Mouse (Mus musculus) liver, embryonic 16.5 days (tissue): ENCODE measurements at regions not wholly inside any gene's neighbourhood (a gene's known extent, or its start where the extent isn't known, plus 50 kb on each side); places are given as distances from the start of the nearest gene placed in this dataset.
A peak's percentile ranks its signal among the peaks of the same experiment; 100 is the strongest.

ENCODE experiments used
- ATAC-seq: fragments of 200-750 bp; cut with Nextera tagmentation; 2 replicates; pipeline ENCODE4 v1.8.0; 2017; ENCODE audit warnings: low read depth, mild to moderate bottlenecking, moderate number of reproducible peaks, moderate library complexity
- H3K27ac ChIP-seq: fragments of 300-500 bp; sonication (generic); 2 replicates; pipeline ENCODE4 v1.5.1; 2014; ENCODE audit warnings: mild to moderate bottlenecking, low read length
- H3K27me3 ChIP-seq: fragments of 300-500 bp; sonication (generic); 2 replicates; pipeline ENCODE4 v1.6.1; 2014; ENCODE audit warnings: low read depth, low read length, mixed read lengths; ENCODE audit not compliant: control insufficient read depth, insufficient read depth
- H3K36me3 ChIP-seq: fragments of 300-500 bp; sonication (generic); 2 replicates; pipeline ENCODE4 v1.6.1; 2014; ENCODE audit warnings: mild to moderate bottlenecking; ENCODE audit not compliant: control insufficient read depth, insufficient read depth
- H3K4me1 ChIP-seq: fragments of 300-500 bp; sonication (generic); 2 replicates; pipeline ENCODE4 v1.6.1; 2014; ENCODE audit warnings: low read depth, low read length, mixed read lengths; ENCODE audit not compliant: control insufficient read depth
- H3K4me2 ChIP-seq: fragments of 300-500 bp; sonication (generic); 2 replicates; pipeline ENCODE4 v1.6.1; 2014; ENCODE audit warnings: low read depth, low read length, mixed read lengths
- H3K4me3 ChIP-seq: fragments of 300-500 bp; sonication (generic); 2 replicates; pipeline ENCODE4 v1.5.1; 2014; ENCODE audit warnings: low read depth, mild to moderate bottlenecking, low read length
- H3K9ac ChIP-seq: fragments of 300-500 bp; sonication (generic); 2 replicates; pipeline ENCODE4 v1.6.1; 2014; ENCODE audit warnings: low read depth, low read length
- H3K9me3 ChIP-seq: fragments of 300-500 bp; sonication (generic); replicated peaks from 2 replicates; pipeline ENCODE4 v1.6.1; 2016; ENCODE audit warnings: low read length; ENCODE audit not compliant: control insufficient read depth
- WGBS: fragments of 180-500 bp; shearing (Covaris S2); extraction: QIAGEN DNeasy Blood & Tissue Kit; methylation state at CpG from one replicate; pipeline ENCODE4 v1.1.7; 2014; ENCODE audit not compliant: insufficient replicate concordance; 5-methylcytosine and 5-hydroxymethylcytosine counted together

DNA sequence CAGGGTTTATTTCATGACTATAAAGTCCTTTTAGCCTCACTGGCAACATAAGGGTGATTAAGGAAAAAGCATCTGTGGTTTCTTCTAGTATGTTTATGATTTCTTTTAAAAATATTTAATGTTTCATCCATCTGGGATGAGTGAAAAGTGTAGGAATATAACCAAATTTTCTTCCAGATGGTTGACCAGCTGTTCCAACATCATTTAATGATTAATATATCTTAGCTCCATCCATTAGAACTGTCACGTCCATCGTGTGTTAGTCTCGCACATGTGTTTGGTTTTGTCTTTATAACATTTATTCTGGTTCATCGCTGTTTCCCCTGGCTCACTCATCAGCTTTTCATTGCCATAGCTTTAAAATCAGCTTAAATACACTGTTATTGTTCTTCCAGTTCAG is 200.6 kb downstream of the Ktn1 start:
- Histone ChIP-seq H3K9ac (no peak overlapping the region), H3K27me3 (no peaks in the 10 kb centered on the region), H3K4me2 (no peak overlapping the region), H3K9me3 (no peaks in the 10 kb centered on the region), H3K36me3 (no peaks in the 10 kb centered on the region), H3K4me1 (no peaks in the 10 kb centered on the region), H3K27ac (no peak overlapping the region), H3K4me3 (no peak overlapping the region)
- WGBS: 71% methylated on average over 4 of the region's 4 CpGs
- ATAC-seq: no peak

DNA sequence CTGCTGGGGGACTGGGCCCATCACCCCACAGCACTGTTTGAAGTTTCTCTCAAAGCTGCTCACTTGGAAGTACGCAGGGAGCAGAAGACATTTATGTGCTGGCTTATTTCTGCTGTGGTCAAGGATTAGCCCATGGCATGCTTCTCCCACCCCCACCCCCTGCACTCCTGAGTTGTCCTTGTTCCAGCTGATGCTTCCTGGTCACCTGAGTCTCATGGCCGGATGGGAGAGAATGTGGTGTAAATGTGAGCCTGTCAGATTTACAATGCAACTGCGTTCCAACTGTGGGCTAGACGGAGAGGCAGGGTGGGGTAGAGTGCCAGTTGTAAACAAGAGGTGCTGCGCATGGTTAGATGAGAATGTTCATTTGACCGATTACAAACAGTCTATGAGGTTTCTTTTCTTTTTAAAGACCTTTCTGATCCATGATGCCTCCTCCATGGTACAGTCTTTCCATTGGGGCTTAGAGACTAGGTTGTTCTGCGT is 208.1 kb downstream of the Ktn1 start:
- no peak overlapping the region for H3K9ac ChIP-seq
- no peaks in the 10 kb centered on the region for H3K9me3 ChIP-seq
- no peak overlapping the region for H3K27ac ChIP-seq
- no peak overlapping the region for H3K4me2 ChIP-seq
- 63% methylated on average over 7 of the region's 7 CpGs for WGBS
- H3K36me3 ChIP-seq: no peaks in the 10 kb centered on the region
- H3K4me1 ChIP-seq: no peaks in the 10 kb centered on the region
- no peaks in the 10 kb centered on the region for H3K27me3 ChIP-seq
- no peak for ATAC-seq
- H3K4me3 ChIP-seq: no peak overlapping the region

DNA sequence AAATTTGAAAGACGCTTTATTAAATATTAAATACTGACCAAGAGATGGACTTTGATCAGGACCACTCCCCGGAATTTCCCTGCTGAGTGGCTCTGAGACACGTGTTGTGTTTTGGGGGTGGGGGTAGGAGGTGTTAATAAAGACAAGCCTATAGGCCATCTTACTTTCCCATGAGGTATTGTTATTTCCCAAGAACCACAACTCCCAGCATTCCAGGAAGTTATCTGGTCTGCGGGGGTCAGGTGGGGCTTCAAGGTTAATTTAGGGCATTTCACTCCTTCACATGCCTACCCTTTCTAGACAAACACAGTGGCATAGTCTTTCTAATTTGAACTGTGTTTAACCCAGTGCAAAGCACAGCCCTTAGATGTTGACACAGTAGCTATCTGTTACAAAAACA is 209.0 kb downstream of the Ktn1 start:
- Histone ChIP-seq H3K27ac (no peak overlapping the region), H3K4me1 (no peaks in the 10 kb centered on the region), H3K36me3 (no peaks in the 10 kb centered on the region), H3K4me2 (no peak overlapping the region), H3K9me3 (no peaks in the 10 kb centered on the region), H3K27me3 (no peaks in the 10 kb centered on the region), H3K4me3 (no peak overlapping the region), H3K9ac (no peak overlapping the region)
- 62% methylated on average over 4 of the region's 4 CpGs for WGBS
- no peak for ATAC-seq

- Histone ChIP-seq H3K4me1 (no peaks in the 10 kb centered on the region), H3K36me3 (no peaks in the 10 kb centered on the region), H3K9ac (no peak overlapping the region), H3K27me3 (no peaks in the 10 kb centered on the region), H3K27ac (no peak overlapping the region), H3K4me3 (no peak overlapping the region), H3K9me3 (no peaks in the 10 kb centered on the region), H3K4me2 (no peak overlapping the region)
- ATAC-seq: no peak
- 60% methylated on average over 16 of the region's 16 CpGs for WGBS
Observed at GRCm38 (mm10) chr14:47857731-47858556, 209.7 kb downstream of the Ktn1 start.

DNA sequence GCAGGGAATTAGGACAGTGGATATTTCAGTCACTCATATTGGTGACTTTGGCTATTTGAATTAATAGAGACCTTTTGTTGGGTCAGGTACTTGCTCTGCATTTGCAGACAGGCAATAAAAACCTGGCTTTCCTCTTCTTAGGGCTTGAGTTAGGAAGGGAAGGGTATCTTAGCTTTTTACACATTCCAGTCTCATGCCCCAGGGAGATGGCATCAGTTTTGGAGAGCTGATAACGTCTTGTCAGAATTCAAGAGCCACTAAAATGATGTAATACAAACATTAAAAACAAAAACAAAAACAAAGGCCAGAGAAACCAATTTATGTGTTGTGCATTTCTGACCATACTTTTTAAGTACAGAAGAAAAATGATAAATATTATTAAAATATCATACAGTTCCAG is 214.3 kb downstream of the Ktn1 start:
- no peak overlapping the region for H3K4me2 ChIP-seq

DNA sequence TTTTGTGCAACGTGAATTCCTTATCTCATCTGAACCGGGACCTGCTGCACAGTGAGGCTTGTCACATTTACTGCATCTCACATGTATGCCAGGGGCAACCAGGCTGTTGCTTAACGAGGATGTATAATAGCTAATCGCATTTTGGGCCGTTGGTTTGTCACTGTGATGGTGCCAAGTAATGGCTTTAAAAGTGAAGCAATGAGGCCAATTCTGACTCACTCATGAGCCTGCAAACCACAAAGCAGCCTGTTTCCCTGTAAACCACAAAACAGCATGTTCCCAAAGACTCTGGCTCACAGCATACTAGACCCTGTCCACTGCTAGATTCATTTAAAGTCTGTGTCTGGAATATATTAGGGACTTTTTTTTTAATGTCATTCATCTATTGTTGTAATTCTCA is 214.8 kb downstream of the Ktn1 start:
- H3K27me3 ChIP-seq: no peaks in the 10 kb centered on the region
- no peaks in the 10 kb centered on the region for H3K4me1 ChIP-seq
- H3K4me2 ChIP-seq: no peak overlapping the region
- H3K4me3 ChIP-seq: no peak overlapping the region
- no peaks in the 10 kb centered on the region for H3K9me3 ChIP-seq
- H3K27ac ChIP-seq: no peak overlapping the region
- no peak overlapping the region for H3K9ac ChIP-seq
- no peak for ATAC-seq
- 18% methylated on average over 5 of the region's 5 CpGs for WGBS
- no peaks in the 10 kb centered on the region for H3K36me3 ChIP-seq

More for the DNA sequence above, 214.3 kb downstream of the Ktn1 start:
- Histone ChIP-seq H3K27ac (no peak overlapping the region), H3K9ac (no peak overlapping the region), H3K36me3 (no peaks in the 10 kb centered on the region), H3K9me3 (no peaks in the 10 kb centered on the region), H3K4me3 (no peak overlapping the region), H3K4me1 (no peaks in the 10 kb centered on the region), H3K27me3 (no peaks in the 10 kb centered on the region)
- 35% methylated on average over 1 of the region's 1 CpGs for WGBS
- no peak for ATAC-seq

- ATAC-seq: no peak
- Histone ChIP-seq H3K9ac (no peak overlapping the region), H3K4me2 (peak overlapping the region; percentile 9; the same call in 1 of the 2 replicates), H3K9me3 (no peaks in the 10 kb centered on the region), H3K4me3 (no peak overlapping the region), H3K27ac (no peak overlapping the region), H3K36me3 (no peaks in the 10 kb centered on the region), H3K4me1 (no peaks in the 10 kb centered on the region), H3K27me3 (no peaks in the 10 kb centered on the region)
- 18% methylated on average over 6 of the region's 6 CpGs for WGBS
Observed at GRCm38 (mm10) chr14:47863701-47864100, 215.5 kb downstream of the Ktn1 start.

GRCm38 (mm10) chr14:47867017-47867416 is 218.8 kb downstream of the Ktn1 start:
- no peaks in the 10 kb centered on the region for H3K36me3 ChIP-seq
- WGBS: 56% methylated on average over 2 of the region's 2 CpGs
- no peak overlapping the region for H3K27ac ChIP-seq
- no peaks in the 10 kb centered on the region for H3K4me1 ChIP-seq
- no peak for ATAC-seq
- H3K4me2 ChIP-seq: no peak overlapping the region
- H3K9me3 ChIP-seq: no peaks in the 10 kb centered on the region
- no peak overlapping the region for H3K4me3 ChIP-seq
- H3K27me3 ChIP-seq: no peaks in the 10 kb centered on the region
- H3K9ac ChIP-seq: no peak overlapping the region

- no peak overlapping the region for H3K4me3 ChIP-seq
- no peaks in the 10 kb centered on the region for H3K4me1 ChIP-seq
- H3K9ac ChIP-seq: no peak overlapping the region
- no peak overlapping the region for H3K4me2 ChIP-seq
- no peaks in the 10 kb centered on the region for H3K9me3 ChIP-seq
- no peak overlapping the region for H3K27ac ChIP-seq
- H3K27me3 ChIP-seq: no peaks in the 10 kb centered on the region
- no peaks in the 10 kb centered on the region for H3K36me3 ChIP-seq
- 47% methylated on average over 3 of the region's 3 CpGs for WGBS
- ATAC-seq: no peak
Observed at GRCm38 (mm10) chr14:47868258-47868780, 220.1 kb downstream of the Ktn1 start.
